Mouse (Mus musculus): ENCODE measurements around the gene A630076J17Rik. TPM values are rescaled to one million over a fixed set of nuclear protein-coding genes. Genes with fewer than 3 reads are reported as not detected.

A630076J17Rik gene
- total and polyA plus RNA-seq, 3 experiments = not detected

GRCm38 (mm10) chr3:107266814-107267345 lies 36.5 kb downstream of the A630076J17Rik start:
- Histone ChIP-seq H3K79me2 (ENCODE audit: control insufficient read depth, insufficient read depth, low read length, poor library complexity) (no peaks in the 10 kb centered on the region), H3K27me3 (ENCODE audit: control insufficient read depth in 1 of 2, insufficient read depth in 2 of 2, low read length in 2 of 2) (peaks cover 10 to 16% of the 10 kb centered on the region in 2 experiments), H3K27ac (ENCODE audit: control insufficient read depth, low read depth, low read length) (no peak overlapping the region), H3K9ac (ENCODE audit: control insufficient read depth, low read depth, low read length, poor library complexity, severe bottlenecking) (no peak overlapping the region), H3K4me3 (ENCODE audit: control insufficient read depth in 1 of 2, insufficient read depth in 1 of 2, low read depth in 2 of 2, low read length in 2 of 2) (no peak overlapping the region), H3K36me3 (ENCODE audit: control insufficient read depth in 1 of 2, insufficient read depth in 2 of 2, low read length in 2 of 2) (no peaks in the 10 kb centered on the region), H3K4me1 (ENCODE audit: control insufficient read depth in 1 of 2, insufficient read depth in 2 of 2, low read length in 2 of 2) (no peaks in the 10 kb centered on the region), H3K9me3 (replicated peaks; ENCODE audit: insufficient read depth, low read length) (no peaks in the 10 kb centered on the region)
- DNase-seq (ENCODE audit: low read depth, low spot score) = no peak
- no peak for TF ChIP-seq BHLHE40 (IDR thresholded peaks at IDR 0.05; ENCODE audit: borderline replicate concordance, low read depth, low read length)
- TF ChIP-seq ZNF384 (IDR thresholded peaks at IDR 0.05; ENCODE audit: low read depth, low read length) = no peak

- H3K36me3 ChIP-seq (ENCODE audit: control insufficient read depth in 1 of 2, insufficient read depth in 2 of 2, low read length in 2 of 2) = peaks cover 0 to 2% of the 10 kb centered on the region in 2 experiments; a peak in 1 of 4 replicates
- no peak overlapping the region for H3K27ac ChIP-seq (ENCODE audit: control insufficient read depth, low read depth, low read length)
- 0 out of 4 replicates have a peak, but pooled peaks cover 0 to 3% of the 10 kb centered on the region in 2 experiments for H3K4me1 ChIP-seq (ENCODE audit: control insufficient read depth in 1 of 2, insufficient read depth in 2 of 2, low read length in 2 of 2)
- no peaks in the 10 kb centered on the region for H3K79me2 ChIP-seq (ENCODE audit: control insufficient read depth, insufficient read depth, low read length, poor library complexity)
- H3K9ac ChIP-seq (ENCODE audit: control insufficient read depth, low read depth, low read length, poor library complexity, severe bottlenecking) = no peak overlapping the region
- H3K9me3 ChIP-seq (replicated peaks; ENCODE audit: insufficient read depth, low read length) = no peaks in the 10 kb centered on the region
- TF ChIP-seq ELF1 (IDR thresholded peaks at IDR 0.05; ENCODE audit: low read depth, low read length) = no peak
- TF ChIP-seq RCOR1 (IDR thresholded peaks at IDR 0.05; ENCODE audit: low read depth, low read length) = peak; percentile 55
- TF ChIP-seq BHLHE40 (IDR thresholded peaks at IDR 0.05; ENCODE audit: borderline replicate concordance, low read depth, low read length) = no peak
- no peak for TF ChIP-seq MAFK (IDR thresholded peaks at IDR 0.05; ENCODE audit: borderline replicate concordance, low read depth, low read length)
- no peak for TF ChIP-seq HCFC1 (IDR thresholded peaks at IDR 0.05; ENCODE audit: low read depth, low read length)
- no peak for TF ChIP-seq MXI1 (IDR thresholded peaks at IDR 0.05; ENCODE audit: low read depth, low read length)
- no peak for TF ChIP-seq MAZ (IDR thresholded peaks at IDR 0.05; ENCODE audit: low read depth, low read length)
- no peak for TF ChIP-seq CTCF (IDR thresholded peaks at IDR 0.05 in 2 of 3, conservative IDR thresholded peaks at IDR 0.05 in 1 of 3; ENCODE audit: control insufficient read depth in 1 of 3, insufficient read depth in 1 of 3, low read depth in 2 of 3, low read length in 3 of 3, poor library complexity in 1 of 3, severe bottlenecking in 1 of 3)
- peak; percentile 64 to 76 for TF ChIP-seq EP300 (IDR thresholded peaks at IDR 0.05; ENCODE audit: low read depth in 1 of 2, low read length in 2 of 2)
- peak; percentile 52; the same call in 1 of the 2 replicates for TF ChIP-seq TCF12 (IDR thresholded peaks at IDR 0.05; ENCODE audit: low read depth, low read length)
- peak; percentile 26; the same call in 1 of the 2 replicates for TF ChIP-seq TAL1 (IDR thresholded peaks at IDR 0.05; ENCODE audit: low read length)
- TF ChIP-seq USF1 (IDR thresholded peaks at IDR 0.05; ENCODE audit: low read depth, low read length) = no peak
- TF ChIP-seq GATA1 (IDR thresholded peaks at IDR 0.05; ENCODE audit: low read depth, low read length) = peak; percentile 37; the same call in 1 of the 2 replicates
- DNase-seq (ENCODE audit: low read depth, low spot score) = peak; percentile 55
- no peak overlapping the region for H3K4me3 ChIP-seq (ENCODE audit: control insufficient read depth in 1 of 2, insufficient read depth in 1 of 2, low read depth in 2 of 2, low read length in 2 of 2)
- peaks cover 2 to 3% of the 10 kb centered on the region in 2 experiments; a peak in 1 of 4 replicates for H3K27me3 ChIP-seq (ENCODE audit: control insufficient read depth in 1 of 2, insufficient read depth in 2 of 2, low read length in 2 of 2)
Measured at GRCm38 (mm10) chr3:107272433-107272832, 42.0 kb downstream of the A630076J17Rik start.
